Mouse (Mus musculus): ENCODE data around the gene Pigo. TPM values are rescaled to one million over a fixed set of nuclear protein-coding genes. Genes with fewer than 3 reads are reported as not detected.
A peak's percentile ranks its signal among the peaks of the same experiment; 100 is the strongest.
"Not testable (repeated sequence)": the region's sequence is repeated elsewhere in the genome, so short reads cannot be mapped to it uniquely, and the experiment has no call there.

Gene Pigo
- polyA plus RNA-seq, 1 experiment, result 35.8 TPM

DNA sequence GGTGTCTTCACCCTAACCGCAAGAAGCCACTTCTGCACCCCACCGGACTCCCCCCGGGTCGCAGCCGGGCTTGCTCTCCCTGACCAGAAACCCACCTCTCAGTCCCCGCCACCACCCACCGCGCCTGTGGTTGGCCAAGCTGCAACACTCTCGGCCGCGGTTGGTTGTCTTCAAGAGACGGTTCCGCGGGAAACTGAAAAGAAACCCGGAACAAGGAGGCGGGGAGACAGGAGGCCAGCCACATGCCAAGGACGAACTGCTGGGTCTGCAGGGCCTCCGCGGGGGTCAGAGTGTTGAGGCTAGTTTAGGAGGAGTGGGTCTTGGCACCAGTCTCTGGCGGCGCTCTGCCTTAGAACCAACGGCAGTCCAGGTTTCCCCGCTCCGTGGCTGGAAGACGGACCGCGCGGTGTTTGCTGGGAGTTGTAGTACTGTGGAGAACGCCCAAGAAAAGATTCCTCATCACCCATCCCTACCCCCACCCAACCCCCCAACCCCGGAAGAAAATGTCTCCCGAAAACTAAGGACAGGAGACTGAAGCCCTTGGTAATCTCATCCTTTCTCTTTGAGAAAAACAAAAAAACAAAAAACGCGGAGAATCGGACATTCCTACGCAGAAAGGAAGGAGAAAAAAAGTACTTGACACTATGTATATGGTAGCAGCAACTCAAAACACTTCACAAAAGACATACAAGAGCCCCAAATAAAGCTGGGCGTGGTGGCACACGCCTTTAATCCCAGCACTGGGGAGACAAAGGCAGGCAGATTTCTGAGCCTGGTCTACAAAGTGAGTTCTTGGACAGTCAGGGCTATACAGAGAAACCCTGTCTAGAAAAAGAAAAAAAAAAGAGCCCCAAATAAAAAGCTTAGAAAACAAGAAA, 15.2 kb downstream of the Pigo start, which contains the start of gene Fancg:
Fancg (minus strand) TSS at position 346 of the 878 bp plus-strand sequence.
- TF ChIP-seq CTCF (IDR thresholded peaks at IDR 0.05; ENCODE audit: borderline replicate concordance, insufficient read depth, low read depth, low read length) (no peak), POLR2A (IDR thresholded peaks at IDR 0.05; ENCODE audit: borderline replicate concordance, insufficient read depth, low read length) (peak; percentile 45; the same call in 1 of the 2 replicates)
- H3K4me3 ChIP-seq (replicated peaks; ENCODE audit: insufficient read depth, low read depth, low read length), result peak within 1 kb of the TSS; percentile 96
- H3K27me3 ChIP-seq (ENCODE audit: control insufficient read depth, insufficient read depth, low read length), result no peaks in the 10 kb centered on the region
- H3K4me1 ChIP-seq (ENCODE audit: control insufficient read depth, insufficient read depth, low read length), result no peaks in the 10 kb centered on the region; the same call in 1 of the 2 replicates
- peak; percentile 83 to 84 for DNase-seq
- WGBS, result under 1% methylated on average over 37 of the region's 37 CpGs
- H3K27ac ChIP-seq (ENCODE audit: insufficient read depth, low read length), result peak within 1 kb of the TSS; percentile 17; the same call in 1 of the 2 replicates

GRCm38 (mm10) chr4:43005765-43006164, 19.9 kb downstream of the Pigo start:
- TF ChIP-seq CTCF (IDR thresholded peaks at IDR 0.05; ENCODE audit: borderline replicate concordance, insufficient read depth, low read depth, low read length) (peak; percentile 25; the same call in 1 of the 2 replicates), POLR2A (IDR thresholded peaks at IDR 0.05; ENCODE audit: borderline replicate concordance, insufficient read depth, low read length) (no peak)
- DNase-seq, result peak in 1 of 2 experiments; percentile 55
- Histone ChIP-seq H3K4me3 (replicated peaks; ENCODE audit: insufficient read depth, low read depth, low read length) (no peak overlapping the region), H3K27me3 (ENCODE audit: control insufficient read depth, insufficient read depth, low read length) (no peaks in the 10 kb centered on the region), H3K4me1 (ENCODE audit: control insufficient read depth, insufficient read depth, low read length) (no peaks in the 10 kb centered on the region; the same call in 1 of the 2 replicates), H3K27ac (ENCODE audit: insufficient read depth, low read length) (no peak overlapping the region)
- 52% methylated on average over 2 of the region's 2 CpGs for WGBS

DNA sequence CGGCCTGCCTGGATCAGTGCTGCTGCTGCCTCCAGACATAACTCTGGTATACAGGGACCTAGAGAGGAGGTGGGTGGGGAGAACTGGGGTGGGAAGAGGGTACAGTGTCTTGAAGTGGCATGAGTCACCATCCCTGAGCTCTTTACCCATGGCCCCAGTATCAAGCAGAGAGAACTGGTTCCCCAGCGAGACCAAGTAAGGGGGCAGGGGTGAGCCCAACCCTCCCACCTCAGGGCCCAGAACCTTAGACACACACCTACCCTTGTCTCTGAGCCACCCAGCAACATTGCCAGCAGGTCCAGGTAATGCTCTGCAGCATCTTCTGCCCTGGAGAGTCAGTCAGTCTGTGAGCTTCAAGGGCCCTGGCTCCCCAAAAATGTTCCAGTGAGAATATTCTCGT, 20.7 kb downstream of the Pigo start:
- 94% methylated on average over 3 of the region's 3 CpGs for WGBS
- H3K27me3 ChIP-seq (ENCODE audit: control insufficient read depth, insufficient read depth, low read length), result no peaks in the 10 kb centered on the region
- TF ChIP-seq CTCF (IDR thresholded peaks at IDR 0.05; ENCODE audit: borderline replicate concordance, insufficient read depth, low read depth, low read length) (no peak), POLR2A (IDR thresholded peaks at IDR 0.05; ENCODE audit: borderline replicate concordance, insufficient read depth, low read length) (no peak)
- no peak overlapping the region for H3K27ac ChIP-seq (ENCODE audit: insufficient read depth, low read length)
- no peaks in the 10 kb centered on the region; the same call in 1 of the 2 replicates for H3K4me1 ChIP-seq (ENCODE audit: control insufficient read depth, insufficient read depth, low read length)
- no peak overlapping the region for H3K4me3 ChIP-seq (replicated peaks; ENCODE audit: insufficient read depth, low read depth, low read length)
- DNase-seq, result no peak

DNA sequence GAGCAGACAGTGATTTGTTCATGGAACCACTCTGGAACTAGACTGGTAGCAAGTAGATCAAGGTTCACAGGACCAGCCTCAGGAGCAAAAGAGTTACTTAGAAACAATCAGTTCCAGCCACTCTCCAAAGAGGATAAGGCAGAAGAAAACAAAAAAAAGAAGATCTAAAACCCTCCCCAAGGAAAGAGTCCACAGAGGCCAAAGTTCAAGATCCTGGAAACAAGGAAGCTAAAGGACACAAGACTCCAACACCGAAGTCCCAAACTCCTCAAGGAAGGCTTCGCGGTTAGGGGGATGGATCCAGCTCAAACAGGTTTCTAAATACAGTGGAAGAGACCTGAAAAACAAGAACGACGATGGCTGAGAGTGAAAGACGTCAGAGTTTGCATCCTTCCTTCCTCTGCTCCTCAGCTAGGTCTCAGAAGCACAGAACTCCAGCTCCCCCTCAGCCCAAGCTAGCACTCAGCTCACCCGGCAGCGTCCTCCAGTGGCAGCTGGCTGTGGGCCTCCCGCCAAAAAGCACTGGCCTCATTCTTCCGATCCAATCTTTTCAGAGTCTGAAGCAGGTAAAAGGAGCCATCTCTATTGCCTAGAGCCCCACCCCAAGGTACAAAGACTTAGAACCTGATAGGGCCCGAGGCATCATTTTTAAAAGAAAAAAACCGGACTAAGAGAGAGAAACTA, 22.7 kb downstream of the Pigo start:
- Histone ChIP-seq H3K27ac (ENCODE audit: insufficient read depth, low read length) (no peak overlapping the region), H3K4me3 (replicated peaks; ENCODE audit: insufficient read depth, low read depth, low read length) (no peak overlapping the region), H3K27me3 (ENCODE audit: control insufficient read depth, insufficient read depth, low read length) (no peaks in the 10 kb centered on the region), H3K4me1 (ENCODE audit: control insufficient read depth, insufficient read depth, low read length) (no peaks in the 10 kb centered on the region)
- DNase-seq, result peak in 1 of 2 experiments; percentile 19
- WGBS, result 62% methylated on average over 12 of the region's 12 CpGs
- no peak for TF ChIP-seq CTCF (IDR thresholded peaks at IDR 0.05; ENCODE audit: borderline replicate concordance, insufficient read depth, low read depth, low read length)
- TF ChIP-seq POLR2A (IDR thresholded peaks at IDR 0.05; ENCODE audit: borderline replicate concordance, insufficient read depth, low read length), result no peak

- WGBS, result 91% methylated on average over 2 of the region's 2 CpGs
- no peak overlapping the region for H3K27ac ChIP-seq (ENCODE audit: insufficient read depth, low read length)
Measured at GRCm38 (mm10) chr4:43001272-43001671, 24.3 kb downstream of the Pigo start.

DNA sequence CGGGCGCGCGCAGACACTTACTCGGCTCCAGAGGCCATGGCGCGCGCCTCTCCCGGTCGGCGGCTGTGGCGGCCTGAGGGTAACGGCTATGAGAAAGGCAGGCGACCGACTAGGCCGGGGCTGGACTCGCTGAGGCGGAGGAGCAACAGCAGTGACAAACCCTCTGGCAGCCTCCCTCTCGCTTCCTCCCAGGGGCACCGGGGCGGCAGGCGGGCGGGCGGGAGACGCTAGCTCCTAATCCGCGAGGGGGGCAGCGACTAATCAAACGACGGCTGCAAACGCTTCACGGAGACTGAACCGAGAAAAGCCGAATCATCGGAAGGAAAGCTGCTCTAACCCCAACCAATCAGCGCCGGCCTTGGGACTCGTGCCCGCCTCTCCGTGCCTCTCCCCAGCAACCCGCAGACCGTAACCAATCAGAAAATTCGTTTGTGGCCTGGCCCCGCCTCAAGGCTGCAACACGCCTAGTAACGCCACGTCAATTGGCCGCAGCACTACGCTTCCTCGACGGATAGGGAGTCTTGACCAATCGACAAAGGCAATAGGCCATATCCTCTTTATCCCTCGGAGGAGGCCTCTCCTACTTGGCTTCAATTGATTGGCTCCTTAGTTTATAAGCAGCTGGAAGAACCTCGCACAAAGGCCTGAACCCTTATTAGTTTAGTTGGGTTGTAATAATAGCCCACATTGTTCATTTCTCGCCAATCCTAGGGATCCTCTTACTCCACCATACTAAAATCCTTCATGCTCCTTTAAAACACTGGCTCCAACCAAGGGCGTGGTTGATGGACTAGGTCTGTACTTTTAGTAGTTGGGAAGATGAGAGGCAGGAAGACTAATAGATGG, 25.3 kb downstream of the Pigo start, which contains the start of gene Vcp:
Vcp (minus strand) TSS at position 367 of the 846 bp plus-strand sequence.
- WGBS, result 1% methylated on average over 54 of the region's 56 CpGs
- Histone ChIP-seq H3K27ac (ENCODE audit: insufficient read depth, low read length) (peak within 1 kb of the TSS; percentile 81), H3K4me3 (replicated peaks; ENCODE audit: insufficient read depth, low read depth, low read length) (peak within 1 kb of the TSS; percentile 74)
- not testable (repeated sequence) for H3K27me3 ChIP-seq (ENCODE audit: control insufficient read depth, insufficient read depth, low read length); H3K4me1 ChIP-seq (ENCODE audit: control insufficient read depth, insufficient read depth, low read length)
- DNase-seq, result peak; percentile 99 to 100

More at GRCm38 (mm10) chr4:43001272-43001671, 24.3 kb downstream of the Pigo start:
- H3K4me1 ChIP-seq (ENCODE audit: control insufficient read depth, insufficient read depth, low read length), result no peaks in the 10 kb centered on the region
- no peaks in the 10 kb centered on the region for H3K27me3 ChIP-seq (ENCODE audit: control insufficient read depth, insufficient read depth, low read length)
- TF ChIP-seq POLR2A (IDR thresholded peaks at IDR 0.05; ENCODE audit: borderline replicate concordance, insufficient read depth, low read length) (no peak), CTCF (IDR thresholded peaks at IDR 0.05; ENCODE audit: borderline replicate concordance, insufficient read depth, low read depth, low read length) (no peak)
- DNase-seq, result no peak
- no peak overlapping the region for H3K4me3 ChIP-seq (replicated peaks; ENCODE audit: insufficient read depth, low read depth, low read length)

DNA sequence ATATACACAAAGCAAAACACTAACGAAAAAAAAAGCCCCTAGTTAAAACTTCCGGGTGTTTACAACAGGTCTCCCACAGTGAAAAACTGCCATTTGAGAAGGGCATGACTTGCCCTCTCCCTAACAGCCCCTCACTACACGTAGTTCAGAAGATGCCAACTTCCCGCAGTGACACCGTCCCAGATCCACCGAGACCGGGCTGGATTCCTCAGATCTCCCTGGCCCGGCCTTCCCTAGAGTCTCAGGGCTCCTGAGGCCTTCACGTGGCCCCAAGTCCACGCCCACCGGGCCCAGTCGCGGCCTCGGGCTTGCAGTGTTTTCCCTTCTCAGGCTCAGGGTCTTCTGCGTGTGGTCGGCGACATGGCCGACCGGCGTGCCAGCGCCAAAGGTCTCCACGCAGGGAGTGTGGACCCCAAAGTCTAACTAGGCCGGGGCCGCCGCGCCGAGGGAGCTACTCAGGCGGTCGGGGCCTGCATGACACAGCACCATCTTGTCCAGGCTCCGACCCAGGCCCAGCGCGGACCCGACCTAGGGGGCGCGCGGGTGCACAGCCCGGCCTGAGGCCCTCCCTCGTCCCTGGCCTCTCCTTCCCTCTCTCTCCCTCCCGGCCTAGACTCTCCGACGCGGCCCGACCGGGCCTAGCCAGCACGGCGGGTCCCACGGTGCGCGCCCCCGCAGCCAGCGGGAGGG, 26.0 kb downstream of the Pigo start:
- Histone ChIP-seq H3K4me3 (replicated peaks; ENCODE audit: insufficient read depth, low read depth, low read length) (peak overlapping the region; percentile 74), H3K4me1 (ENCODE audit: control insufficient read depth, insufficient read depth, low read length) (no peaks in the 10 kb centered on the region), H3K27me3 (ENCODE audit: control insufficient read depth, insufficient read depth, low read length) (no peaks in the 10 kb centered on the region), H3K27ac (ENCODE audit: insufficient read depth, low read length) (peak overlapping the region; percentile 81)
- no peak for TF ChIP-seq POLR2A (IDR thresholded peaks at IDR 0.05; ENCODE audit: borderline replicate concordance, insufficient read depth, low read length)
- no peak for TF ChIP-seq CTCF (IDR thresholded peaks at IDR 0.05; ENCODE audit: borderline replicate concordance, insufficient read depth, low read depth, low read length)
- DNase-seq, result peak; percentile 73 to 77
- WGBS, result under 1% methylated on average over 51 of the region's 51 CpGs

All from cerebellum, adult 2 months (tissue).